Mouse (Mus musculus) lung, postnatal 25 days (tissue): ENCODE measurements around the gene Ank3.

Experiments used
- DNase-seq: peaks from one replicate; pipeline ENCODE4 v3.0.0; 2022; ENCODE audit warnings: low spot score

Gene Ank3

DNA sequence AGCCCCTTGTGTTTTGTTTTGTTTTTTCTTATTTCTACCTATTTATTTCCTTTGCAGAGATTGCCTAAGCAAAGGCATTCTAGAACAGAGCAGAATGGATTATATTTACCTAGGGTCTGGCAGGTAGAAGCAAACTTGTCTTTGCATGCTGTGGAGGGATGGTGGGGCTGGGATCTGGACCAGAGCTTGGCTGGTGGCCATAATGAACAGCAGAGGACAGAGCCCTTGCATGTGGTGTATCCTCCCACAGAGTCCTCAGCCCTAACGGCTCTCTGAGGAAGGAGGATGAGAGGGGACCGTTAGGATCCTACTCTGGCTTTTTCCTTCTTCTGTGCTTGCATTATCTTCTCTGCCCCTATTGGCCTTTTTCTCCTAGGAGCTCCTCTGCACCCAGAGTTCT is 79.1 kb downstream of the Ank3 start:
- DNase-seq: no peak

DNA sequence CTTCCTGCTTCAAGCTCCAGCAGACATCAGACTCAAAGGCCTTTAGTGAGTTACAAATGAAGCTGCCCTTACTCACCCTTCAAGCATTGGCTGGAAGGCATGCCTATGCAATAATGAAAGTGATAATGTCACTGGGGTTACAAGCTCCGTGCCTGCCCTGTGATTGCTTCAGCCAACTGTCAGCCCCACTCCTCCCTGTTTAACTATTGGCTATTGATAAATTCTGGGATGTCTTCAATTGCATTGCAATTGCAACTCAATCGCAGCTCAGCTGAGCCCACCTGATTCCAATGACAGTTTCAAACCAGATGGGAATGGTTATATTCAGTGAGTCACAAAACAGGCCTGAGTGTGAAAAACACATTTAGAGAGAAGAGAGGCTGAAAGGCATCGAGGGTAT is 80.3 kb downstream of the Ank3 start:
- DNase-seq: no peak

DNA sequence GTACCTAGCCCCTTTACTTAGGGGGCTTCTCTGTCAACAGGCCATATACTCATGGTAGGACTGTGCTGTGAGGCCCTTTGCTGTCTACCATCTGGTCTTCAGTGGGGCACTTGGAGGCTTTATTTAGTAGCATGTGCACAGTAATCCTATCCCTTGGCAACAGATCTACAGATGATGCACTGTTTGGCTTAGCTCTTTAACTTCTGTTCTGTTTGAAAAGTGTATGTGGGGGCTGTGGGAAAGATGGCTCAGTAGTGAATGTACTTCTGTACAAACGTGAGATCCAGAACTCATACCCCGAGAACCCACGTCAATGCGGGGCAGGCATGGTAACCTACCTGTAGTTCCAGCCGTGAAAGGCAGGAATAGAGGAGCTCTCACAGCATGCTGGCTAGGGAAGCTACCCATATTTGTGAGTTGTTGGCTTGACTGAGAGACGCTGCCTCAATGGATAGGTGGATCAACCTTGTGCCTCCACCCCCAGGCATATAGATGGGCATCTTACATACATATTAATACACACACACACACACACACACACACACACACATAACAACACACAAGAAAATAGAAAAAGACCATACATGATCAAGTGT is 86.7 kb downstream of the Ank3 start:
- DNase-seq: no peak

DNA sequence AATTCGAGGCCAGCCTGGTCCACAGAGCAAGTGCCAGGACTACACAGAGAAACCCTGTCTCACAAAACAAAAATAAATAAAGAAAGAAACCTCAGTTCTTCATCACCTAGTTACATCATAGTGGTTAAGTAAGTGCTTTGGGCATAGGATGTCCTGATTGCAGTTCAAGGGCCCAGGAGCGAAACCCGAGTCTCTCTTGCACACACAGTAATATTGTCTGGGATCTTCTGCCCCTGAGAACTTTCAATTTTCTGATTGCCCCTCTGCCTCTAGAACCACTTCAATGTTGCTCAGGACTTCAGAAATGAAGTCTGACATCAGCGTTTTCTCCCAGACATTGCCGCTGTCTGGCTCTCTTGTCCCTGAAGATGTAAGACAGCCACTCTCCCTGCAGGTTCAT is 91.6 kb downstream of the Ank3 start:
- no peak for DNase-seq

DNA sequence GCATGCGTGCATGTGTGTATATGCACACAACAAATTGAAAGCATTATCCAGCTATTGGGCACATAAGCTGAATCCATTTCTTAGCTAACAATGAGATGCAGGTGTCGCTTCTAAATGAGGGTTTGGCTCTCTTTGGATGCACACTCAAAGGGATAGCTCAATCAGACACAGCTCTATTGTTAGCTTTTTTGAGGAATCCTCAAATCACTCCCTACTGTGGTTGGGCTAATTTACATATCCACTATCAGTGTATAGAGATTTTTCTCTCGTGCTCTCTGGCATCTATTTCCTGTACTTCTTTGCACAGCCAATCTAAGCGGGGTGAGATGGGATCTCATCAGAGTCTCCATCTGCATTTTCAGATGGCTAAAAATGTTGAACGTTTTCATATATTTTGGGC is 93.4 kb downstream of the Ank3 start:
- DNase-seq: no peak

DNA sequence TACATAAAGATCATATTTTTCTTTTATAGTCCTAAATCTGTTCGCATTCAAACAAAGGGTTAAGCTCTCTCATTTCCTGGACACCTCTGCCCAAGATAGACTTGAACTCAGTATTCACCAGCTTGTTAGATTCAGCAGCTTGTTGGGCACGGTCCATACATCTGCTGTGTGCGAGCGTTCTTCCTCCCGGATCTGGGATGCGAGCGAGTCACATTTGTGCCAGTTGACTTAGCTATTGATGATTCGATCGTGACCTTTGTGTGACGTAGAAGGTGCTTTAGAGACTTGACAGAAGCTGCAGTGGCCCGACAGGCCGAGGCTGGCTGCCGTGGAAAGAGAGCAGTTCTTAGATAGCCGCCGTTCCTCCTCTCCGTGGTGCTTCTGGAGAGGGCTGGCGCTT is 98.8 kb downstream of the Ank3 start:
- DNase-seq: no peak

DNA sequence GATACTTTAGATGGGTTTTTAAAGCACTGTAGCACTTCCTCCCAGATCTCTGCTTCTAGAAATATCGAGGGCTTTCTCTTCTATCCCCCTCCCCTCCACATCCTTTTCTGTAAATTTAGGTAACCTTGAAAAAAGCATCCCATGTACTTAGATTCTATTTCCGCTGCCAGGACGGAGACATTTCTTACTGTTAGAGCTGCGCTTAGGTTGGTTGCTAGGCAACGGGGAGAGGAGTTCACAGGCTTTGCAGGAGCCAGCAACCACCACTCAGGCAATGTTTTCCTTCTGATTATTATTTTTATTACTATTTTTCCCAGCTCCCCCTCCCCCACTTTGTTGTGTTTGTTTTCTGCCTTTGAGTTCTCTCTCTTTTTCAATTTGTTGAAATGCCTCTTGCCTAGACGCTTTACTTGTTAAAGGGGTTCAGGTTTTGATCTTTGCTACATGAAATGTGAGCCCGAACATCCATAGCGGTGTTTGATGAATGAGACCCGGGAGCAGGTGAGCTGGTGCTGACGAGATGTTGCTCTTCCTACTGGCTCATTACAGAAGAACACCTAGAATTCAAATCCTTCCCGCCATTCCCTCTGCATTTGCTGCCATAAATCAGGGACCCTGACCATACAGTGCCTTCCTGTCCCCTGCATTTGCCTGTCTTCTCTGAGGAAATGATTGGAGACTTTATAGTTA is 101.7 kb downstream of the Ank3 start:
- peak; percentile 11 for DNase-seq

DNA sequence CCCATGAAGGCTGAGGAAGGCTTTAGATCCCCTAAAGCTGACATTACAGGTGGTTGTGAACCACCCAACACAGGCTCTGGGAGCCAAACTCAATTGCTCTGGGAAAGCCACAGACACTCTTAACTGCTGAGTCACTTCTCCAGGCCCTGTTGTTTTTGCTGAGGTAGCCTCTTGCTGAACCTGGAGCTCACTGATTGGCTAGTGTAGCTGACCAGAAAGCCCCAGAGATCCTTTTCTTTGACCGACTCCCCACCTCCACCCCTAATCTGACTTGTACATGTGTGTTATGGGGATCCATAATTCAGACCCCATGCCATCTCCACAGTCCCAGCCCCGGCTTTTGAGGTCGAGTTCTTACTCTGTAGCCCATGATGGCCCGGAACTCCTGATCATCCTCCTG is 105.2 kb downstream of the Ank3 start:
- DNase-seq: no peak

DNA sequence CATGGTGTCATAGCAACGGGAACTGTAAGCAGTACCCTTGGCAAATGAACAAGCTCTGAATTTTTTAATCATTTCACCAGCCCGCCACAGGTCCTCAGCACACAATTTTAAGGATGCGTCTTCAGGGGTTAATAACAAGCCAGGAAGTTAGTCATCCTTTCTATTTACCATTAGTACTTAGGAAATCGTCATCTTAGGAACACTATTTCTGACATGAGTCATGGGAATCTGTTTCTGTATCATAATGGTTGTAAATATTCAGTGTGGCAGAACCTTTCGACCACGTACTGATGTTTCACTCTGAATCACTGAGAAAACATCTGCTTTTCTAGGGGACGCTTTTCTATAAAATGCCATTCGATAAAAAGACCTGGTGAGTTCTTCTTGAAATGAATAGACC is 109.1 kb downstream of the Ank3 start:
- no peak for DNase-seq

DNA sequence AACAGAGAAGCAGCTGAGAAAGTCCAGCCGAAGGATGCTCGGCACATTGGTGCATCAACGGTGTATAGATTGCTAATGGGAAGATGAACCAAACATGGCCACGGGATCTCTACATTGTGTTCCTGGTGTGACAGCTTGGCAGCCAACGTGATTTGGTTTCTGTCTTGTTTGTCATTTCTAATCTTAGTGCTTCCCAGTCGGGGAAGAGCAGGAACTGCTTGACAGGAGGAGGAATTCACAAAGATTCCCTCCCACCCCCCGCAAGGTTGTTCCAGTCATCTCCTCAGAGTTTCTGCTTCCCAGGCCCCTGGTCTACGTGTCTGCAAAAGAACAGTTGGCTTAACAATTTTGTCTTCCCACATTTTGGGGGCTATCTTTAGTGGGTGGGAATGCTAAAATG is 111.8 kb downstream of the Ank3 start:
- DNase-seq: no peak

DNA sequence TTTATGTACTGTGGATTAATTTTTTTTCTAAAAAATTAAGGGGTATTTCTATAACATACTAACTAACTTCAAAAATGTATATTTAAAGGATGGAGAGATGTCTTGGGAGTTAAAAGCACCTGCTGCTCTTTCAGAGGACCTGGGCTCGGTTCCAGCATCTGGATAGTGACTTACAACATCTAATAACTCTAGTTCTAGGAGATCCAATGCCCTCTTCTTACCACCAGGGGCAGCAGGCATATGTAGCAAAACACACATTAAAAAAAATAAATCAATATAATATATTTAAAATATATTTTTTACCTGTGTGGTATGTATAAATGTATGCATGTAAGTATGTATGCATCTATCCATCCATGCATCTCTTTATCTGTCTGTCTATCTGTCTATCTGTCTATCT is 112.7 kb downstream of the Ank3 start:
- DNase-seq: no peak

DNA sequence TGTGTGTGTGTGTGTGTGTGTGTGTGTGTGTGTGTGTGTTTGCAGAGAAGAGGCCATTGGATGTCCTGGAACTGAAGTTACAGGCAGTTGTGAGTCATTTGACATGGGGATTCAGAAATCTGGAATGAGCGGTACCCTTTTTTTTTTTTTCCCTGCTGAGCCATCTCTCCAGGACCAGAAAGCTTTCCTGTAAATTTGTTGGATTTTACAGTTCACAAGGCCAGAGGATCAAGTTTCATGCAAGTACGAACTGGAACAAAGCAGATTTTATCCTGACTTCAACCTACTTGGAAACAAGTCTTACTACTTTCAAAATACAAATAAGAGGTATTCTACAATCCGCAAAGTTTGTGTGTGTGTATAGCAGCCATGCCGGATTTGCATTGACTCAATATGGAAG is 123.4 kb downstream of the Ank3 start:
- no peak for DNase-seq

DNA sequence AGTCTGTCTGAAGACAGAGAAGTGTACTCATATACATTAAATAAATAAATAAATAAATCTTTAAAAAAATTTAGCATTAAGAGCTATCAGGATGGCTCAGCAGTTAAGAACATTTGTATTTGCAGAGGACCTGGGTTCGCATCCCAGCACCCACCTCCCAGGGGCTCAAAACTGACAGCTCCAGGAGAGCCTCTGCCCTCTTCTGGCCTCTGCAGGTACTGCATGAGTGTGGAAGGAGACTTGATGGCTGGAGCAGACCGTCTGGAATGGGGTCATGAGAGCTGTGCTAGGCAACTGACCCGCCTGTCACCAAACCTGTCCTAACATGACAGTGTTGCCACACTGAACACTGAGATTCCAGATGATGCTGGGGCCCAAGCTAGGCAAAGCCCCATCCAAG is 124.6 kb downstream of the Ank3 start:
- DNase-seq: no peak

DNA sequence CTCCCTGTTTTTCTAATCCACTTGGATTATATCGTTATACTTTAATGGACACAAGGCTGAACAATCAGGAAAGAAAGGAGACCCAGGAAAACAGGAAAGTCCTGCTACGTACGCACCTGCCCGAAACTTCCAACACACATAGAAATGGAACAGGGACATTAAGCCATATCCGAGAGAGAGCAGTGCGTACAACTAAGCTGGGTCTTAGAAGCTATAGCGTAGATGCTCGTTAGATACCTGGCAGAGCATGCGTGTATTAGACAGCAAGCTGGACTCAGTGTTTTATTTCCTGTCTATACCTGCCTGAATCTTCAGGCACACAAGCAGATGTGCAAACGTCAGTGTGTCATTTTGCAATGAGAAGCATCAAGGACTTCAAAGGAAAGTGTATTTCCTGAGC is 128.7 kb downstream of the Ank3 start:
- no peak for DNase-seq

DNA sequence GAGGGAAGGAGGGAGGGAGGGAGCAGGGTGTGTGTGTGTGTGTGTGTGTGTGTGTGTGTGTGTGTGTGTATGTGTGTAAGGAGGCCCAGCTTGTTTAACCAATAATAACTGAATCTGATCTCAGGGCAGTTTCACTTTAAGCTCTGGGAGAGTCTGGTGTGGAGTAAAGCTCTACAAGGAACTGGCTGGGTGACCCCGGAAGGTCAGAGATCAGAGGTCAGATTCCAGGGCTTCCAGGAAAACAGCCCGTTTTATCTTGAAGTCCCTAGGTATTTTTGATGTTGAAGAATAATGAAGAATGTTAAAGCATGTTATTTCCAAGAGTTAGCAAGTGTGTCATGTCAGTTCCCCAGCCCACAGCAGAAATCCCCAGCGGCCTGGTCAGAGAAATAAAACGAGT is 130.2 kb downstream of the Ank3 start:
- no peak for DNase-seq

DNA sequence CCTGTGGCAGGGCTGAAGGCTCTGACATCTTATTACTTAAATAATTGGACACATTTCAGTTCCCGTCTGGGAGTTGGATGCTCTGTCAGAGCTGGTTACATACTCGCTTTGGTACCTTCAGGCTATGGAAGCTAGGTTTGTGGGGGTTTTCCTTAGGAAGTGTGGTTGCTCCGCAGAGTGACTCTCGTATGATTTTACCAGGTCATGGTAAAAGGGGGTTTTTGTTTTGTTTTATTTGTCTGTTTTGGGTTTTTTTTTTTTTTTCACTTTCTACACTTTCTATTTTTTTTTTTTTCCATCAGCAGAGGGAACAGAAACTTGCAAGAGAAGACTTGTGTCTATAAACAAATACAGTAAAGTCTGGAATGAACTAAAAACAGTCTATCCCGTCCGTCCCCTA is 131.8 kb downstream of the Ank3 start:
- DNase-seq: no peak

DNA sequence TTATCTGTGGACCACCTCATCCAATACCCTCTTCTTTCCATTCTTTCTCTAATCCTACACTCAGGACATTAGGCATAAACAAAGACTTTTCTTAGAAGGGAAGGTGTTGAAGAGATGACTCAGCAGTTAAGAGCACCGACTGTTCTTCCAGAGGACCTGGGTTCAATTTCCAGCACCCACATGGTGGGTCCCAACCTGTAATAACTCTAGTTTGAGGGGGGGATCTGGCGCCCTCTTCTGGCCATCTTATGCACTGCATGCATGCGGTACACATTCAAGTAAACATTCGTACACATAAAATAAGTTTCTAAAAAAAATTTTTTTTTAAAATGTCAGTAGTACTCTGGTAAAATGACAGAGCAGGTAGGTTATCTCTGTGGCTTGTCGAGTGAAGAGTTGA is 133.0 kb downstream of the Ank3 start:
- DNase-seq: no peak

DNA sequence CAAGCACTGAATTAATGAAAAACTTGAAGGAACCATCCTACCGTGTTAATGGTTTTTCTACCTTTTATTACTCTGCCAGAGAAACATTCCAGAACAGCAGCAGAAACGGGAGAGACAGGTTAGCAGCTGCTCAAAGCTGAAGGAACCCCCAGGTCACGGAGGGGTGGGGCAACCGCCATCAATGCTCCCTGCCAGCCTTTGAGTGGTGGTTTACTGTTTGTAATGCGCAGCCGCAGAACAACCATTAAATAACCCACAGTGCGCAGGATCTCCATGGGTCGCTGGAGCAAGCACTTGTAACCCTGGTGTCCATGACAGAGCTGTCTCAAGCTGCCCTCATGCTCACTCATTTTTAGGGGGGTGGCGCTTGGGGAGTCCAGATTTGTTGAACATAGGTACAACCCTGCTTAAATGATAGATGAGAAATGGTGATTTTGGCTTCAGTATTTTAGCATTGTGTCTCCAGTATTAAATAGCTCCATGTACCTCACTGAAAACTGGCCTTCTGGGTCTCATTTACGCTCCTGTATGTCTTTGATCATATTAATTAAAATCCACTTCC is 133.7 kb downstream of the Ank3 start:
- no peak for DNase-seq

DNA sequence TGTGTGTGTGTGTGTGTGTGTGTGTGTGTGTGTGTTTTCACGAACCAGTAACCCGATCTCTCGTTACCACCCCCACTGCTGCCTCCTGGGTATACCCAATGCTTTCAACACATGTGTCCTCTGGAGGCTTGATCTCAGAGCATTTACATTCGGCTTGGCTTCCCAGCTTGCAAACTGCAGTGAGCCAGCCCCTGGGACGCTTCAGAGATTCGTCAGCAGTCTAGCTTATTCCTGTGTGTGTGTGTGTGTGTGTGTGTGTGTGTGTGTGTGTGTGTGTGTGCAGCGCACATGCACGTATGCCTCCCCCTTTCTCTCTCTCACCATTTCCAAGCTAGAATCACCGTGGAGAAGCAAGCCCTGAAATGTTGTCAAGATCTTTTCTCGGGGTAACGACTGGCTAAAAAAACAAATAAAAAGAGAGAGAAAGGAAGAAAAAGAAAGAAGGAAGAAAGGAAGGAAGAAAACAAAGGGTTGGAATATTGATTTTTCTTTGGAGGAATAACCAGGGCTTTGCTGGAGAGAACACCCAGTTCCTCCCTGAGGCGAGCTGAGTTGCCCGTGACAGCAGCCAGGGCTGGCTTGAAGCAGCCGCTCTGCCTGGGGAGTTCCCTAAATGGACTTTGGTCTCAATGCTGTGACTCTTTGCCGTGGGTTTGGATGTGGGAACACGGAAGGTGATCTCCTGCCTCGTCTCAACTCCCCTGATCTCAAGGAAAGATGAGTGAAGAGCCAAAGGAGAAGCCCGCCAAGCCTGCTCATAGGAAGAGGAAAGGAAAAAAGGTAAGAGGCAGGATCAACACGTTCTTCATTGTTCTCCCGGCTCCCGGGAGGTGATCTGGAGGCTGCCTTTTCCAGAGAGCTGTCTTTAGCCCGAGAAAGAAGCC is 135.2 kb downstream of the Ank3 start:
- no peak for DNase-seq

DNA sequence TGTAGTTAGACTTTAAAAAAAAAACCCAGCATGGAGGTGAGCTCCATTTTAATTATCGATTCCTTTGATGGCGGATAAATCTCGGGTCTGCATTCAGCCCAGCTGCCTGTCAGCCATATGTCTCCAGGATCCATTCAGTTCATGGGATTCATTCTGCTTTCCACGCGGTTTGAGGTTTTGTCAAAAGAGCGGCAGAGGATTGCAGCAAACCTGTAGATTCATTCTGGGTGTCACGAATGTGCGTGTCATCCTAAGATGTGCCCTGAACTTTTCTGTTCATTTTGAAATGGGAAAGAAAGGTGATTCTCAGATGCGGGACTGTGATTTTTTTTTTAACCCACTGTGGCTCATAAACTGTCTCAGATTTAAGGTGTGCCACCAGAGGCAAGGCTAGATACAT is 136.1 kb downstream of the Ank3 start:
- no peak for DNase-seq

DNA sequence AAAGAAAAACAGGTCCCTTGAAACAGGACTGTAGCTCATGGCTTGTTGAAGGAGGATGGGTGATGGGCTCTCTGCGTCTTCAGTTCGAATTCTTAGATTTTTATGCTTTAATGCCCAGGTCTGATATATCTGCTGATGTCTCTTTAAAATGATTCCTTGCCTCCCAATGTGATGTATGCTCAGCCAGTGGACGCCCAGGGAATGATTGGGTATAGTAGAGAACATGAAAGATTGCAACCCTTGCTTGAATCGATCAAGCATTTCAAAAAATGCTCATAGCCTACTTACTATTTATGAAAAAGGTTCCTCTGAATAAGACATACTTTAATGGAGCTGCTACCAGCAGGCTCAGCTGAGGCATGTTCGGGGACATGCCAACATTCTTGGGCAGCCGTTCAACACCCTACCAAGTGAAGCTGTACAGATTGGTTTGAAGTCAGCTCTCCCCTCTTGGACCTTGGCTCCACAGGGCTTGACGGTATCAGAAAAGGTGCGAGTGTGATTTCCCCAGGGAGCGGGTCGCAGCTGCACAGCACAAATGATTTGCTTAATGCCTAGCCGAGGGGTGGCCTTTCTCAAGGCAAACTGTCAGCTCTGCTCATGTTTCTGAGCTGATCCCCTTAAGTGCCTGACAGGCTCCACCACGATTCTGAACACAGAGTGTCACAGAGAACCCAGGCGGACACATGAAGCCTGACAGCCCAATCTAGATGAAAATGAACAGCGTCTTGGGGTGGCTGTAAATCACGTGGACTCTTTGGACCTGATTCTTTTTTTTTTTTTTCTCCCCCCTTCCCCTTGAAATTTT is 136.8 kb downstream of the Ank3 start:
- no peak for DNase-seq

DNA sequence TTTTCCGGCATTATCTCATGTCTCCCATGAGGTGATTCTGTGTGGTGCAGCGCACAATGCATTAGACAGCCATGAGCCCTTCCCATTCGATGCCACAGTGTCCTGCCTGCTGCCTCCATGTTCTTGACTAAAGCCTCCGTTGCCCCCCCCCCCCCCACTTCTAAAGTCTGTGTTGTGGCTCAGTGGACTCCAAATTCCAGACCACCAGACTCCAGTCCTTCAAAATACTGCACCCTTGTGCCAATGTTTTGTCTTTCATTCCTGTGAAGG is 137.3 kb downstream of the Ank3 start:
- DNase-seq: no peak
